ENCODE assay signal across 17 mouse cellular contexts in genomic region chr3:96496216-96496615, GRCm38 (mm10). TPM values are rescaled to one million over a fixed set of nuclear protein-coding genes. Genes with fewer than 3 reads are reported as not detected.
A peak's percentile ranks its signal among the peaks of the same experiment; 100 is the strongest.
DNase-seq lines count a peak whose midpoint lies in the region; ATAC-seq and TF ChIP-seq lines count a peak whose summit lies in the region.
"Had no signal": no experiment of that assay in that cellular context is flagged by ENCODE, and none has a peak within 500 bp of the region (broad histone marks: within the 10 kb centered on the region; RNA-seq: fewer than 3 reads in every experiment).

No protein-coding gene starts in this region.

- no peaks in the 10 kb centered on the region for H3K36me3 ChIP-seq in stomach, embryonic 15.5 days
- no peaks in the 10 kb centered on the region for H3K36me3 ChIP-seq in stomach, postnatal 0 days (ENCODE audit: control insufficient read depth, insufficient read depth, low read length)
- no peaks in the 10 kb centered on the region for H3K36me3 ChIP-seq in limb, embryonic 12.5 days
- H3K36me3 ChIP-seq in neural tube, embryonic 15.5 days: no peaks in the 10 kb centered on the region
- H3K36me3 ChIP-seq: limb, embryonic 15.5 days had no signal

- no peak for TF ChIP-seq EP300 in stomach, postnatal 0 days (optimal IDR thresholded peaks at IDR 0.05)

- 68% methylated on average over 7 of the region's 7 CpGs for WGBS in stomach, embryonic 15.5 days
- WGBS in stomach, postnatal 0 days: 69% methylated on average over 7 of the region's 7 CpGs
- WGBS in limb, embryonic 12.5 days: 65% methylated on average over 7 of the region's 7 CpGs
- WGBS in neural tube, embryonic 15.5 days: 48% methylated on average over 7 of the region's 7 CpGs
- 66% methylated on average over 7 of the region's 7 CpGs for WGBS in lung, adult 2 months

- peaks cover 8% of the 10 kb centered on the region; the same call in 1 of the 2 replicates for H3K4me1 ChIP-seq in stomach, embryonic 15.5 days
- no peaks in the 10 kb centered on the region for H3K4me1 ChIP-seq in stomach, postnatal 0 days (replicated peaks; ENCODE audit: control insufficient read depth, insufficient read depth)
- no peaks in the 10 kb centered on the region for H3K4me1 ChIP-seq in limb, embryonic 12.5 days (replicated peaks)
- peaks cover 21% of the 10 kb centered on the region for H3K4me1 ChIP-seq in neural tube, embryonic 15.5 days
- no peaks in the 10 kb centered on the region for H3K4me1 ChIP-seq in lung, adult 2 months (ENCODE audit: control insufficient read depth, insufficient read depth, low read length)

- no peaks in the 10 kb centered on the region for H3K9me3 ChIP-seq in stomach, embryonic 15.5 days
- H3K9me3 ChIP-seq in stomach, postnatal 0 days (ENCODE audit: control insufficient read depth, low read length): no peaks in the 10 kb centered on the region
- no peaks in the 10 kb centered on the region for H3K9me3 ChIP-seq in limb, embryonic 12.5 days
- no peaks in the 10 kb centered on the region for H3K9me3 ChIP-seq in neural tube, embryonic 15.5 days (replicated peaks)
- H3K9me3 ChIP-seq: limb, embryonic 15.5 days had no signal

- no peak overlapping the region for H3K27ac ChIP-seq in stomach, embryonic 15.5 days
- H3K27ac ChIP-seq in stomach, postnatal 0 days (replicated peaks): no peak overlapping the region
- no peak overlapping the region for H3K27ac ChIP-seq in limb, embryonic 12.5 days
- H3K27ac ChIP-seq in neural tube, embryonic 15.5 days (replicated peaks): no peak overlapping the region
- H3K27ac ChIP-seq: limb, embryonic 15.5 days had no signal

- H3K27me3 ChIP-seq in stomach, embryonic 15.5 days (replicated peaks): no peaks in the 10 kb centered on the region
- no peaks in the 10 kb centered on the region for H3K27me3 ChIP-seq in stomach, postnatal 0 days (ENCODE audit: control insufficient read depth, insufficient read depth, low read length)
- H3K27me3 ChIP-seq in limb, embryonic 12.5 days: no peaks in the 10 kb centered on the region
- H3K27me3 ChIP-seq in neural tube, embryonic 15.5 days (replicated peaks): no peaks in the 10 kb centered on the region
- H3K27me3 ChIP-seq: limb, embryonic 15.5 days had no signal

- no peak overlapping the region for H3K4me3 ChIP-seq in stomach, embryonic 15.5 days (replicated peaks)
- no peak overlapping the region for H3K4me3 ChIP-seq in stomach, postnatal 0 days (ENCODE audit: low read depth, low read length)
- H3K4me3 ChIP-seq in limb, embryonic 12.5 days (replicated peaks): no peak overlapping the region
- no peak overlapping the region for H3K4me3 ChIP-seq in neural tube, embryonic 15.5 days (replicated peaks)
- no peak overlapping the region for H3K4me3 ChIP-seq in lung, adult 2 months (replicated peaks; ENCODE audit: extremely low read depth, low read depth, low read length)

- no peak for TF ChIP-seq CTCF in stomach, postnatal 0 days (IDR thresholded peaks at IDR 0.05; ENCODE audit: low read depth)
- no peak for TF ChIP-seq CTCF in lung, adult 2 months (IDR thresholded peaks at IDR 0.05; ENCODE audit: insufficient read depth, low read length)

- no peak for ATAC-seq in stomach, embryonic 15.5 days (ENCODE audit: insufficient read depth, low FRiP score, low read depth)
- no peak for ATAC-seq in stomach, postnatal 0 days (ENCODE audit: low FRiP score, low TSS enrichment)
- ATAC-seq in limb, embryonic 12.5 days (ENCODE audit: insufficient number of reproducible peaks, insufficient read depth, low FRiP score, low TSS enrichment, low read depth): no peak
- ATAC-seq in neural tube, embryonic 15.5 days (ENCODE audit: low FRiP score): no peak

- H3K4me2 ChIP-seq in stomach, embryonic 15.5 days: peak overlapping the region; percentile 90; the same call in 1 of the 2 replicates
- H3K4me2 ChIP-seq in stomach, postnatal 0 days (replicated peaks; ENCODE audit: low read depth): no peak overlapping the region
- H3K4me2 ChIP-seq in limb, embryonic 12.5 days: 0 out of 2 replicates have a peak overlapping the region, but pooled peaks have one; percentile 70
- H3K4me2 ChIP-seq in neural tube, embryonic 15.5 days: peak overlapping the region; percentile 92

- no peak for TF ChIP-seq POLR2A in lung, adult 2 months (IDR thresholded peaks at IDR 0.05; ENCODE audit: borderline replicate concordance, extremely low read depth, low read depth, low read length)

- peak; percentile 4 for DNase-seq in heart, postnatal 4 days
- DNase-seq in heart, adult 9 months (ENCODE audit: low spot score in 2 of 2): no peak
- DNase-seq in stomach, postnatal 0 days (ENCODE audit: low spot score): no peak
- DNase-seq in lung, postnatal 25 days (ENCODE audit: low spot score): no peak
- DNase-seq in lung, adult 2 months: no peak
- DNase-seq: adrenal gland, postnatal 10 days; cerebellum, adult 11 months; spleen, adult 18-20 months; thymus, postnatal 25 days had no signal

- H3K9ac ChIP-seq in stomach, embryonic 15.5 days: no peak overlapping the region
- H3K9ac ChIP-seq in stomach, postnatal 0 days (ENCODE audit: low read length): no peak overlapping the region
- H3K9ac ChIP-seq in limb, embryonic 12.5 days (replicated peaks): no peak overlapping the region
- H3K9ac ChIP-seq in neural tube, embryonic 15.5 days (replicated peaks): no peak overlapping the region
- H3K9ac ChIP-seq: limb, embryonic 15.5 days had no signal

RNA-seq across cellular contexts. Expression of gene Hfe2, which starts 28.8 kb away (rescaled TPM):
- total RNA-seq in heart, postnatal 4 days (2021): 10 to 100 TPM; 95.6 to 97.0 TPM
- 0.72 and 0.78 TPM in 2 replicates for polyA plus RNA-seq in stomach, embryonic 15.5 days (2015; fragmentation: Nextera tagmentation; extraction: Ambion mirVana)
- 0.10 and 0.28 TPM in 2 replicates for polyA plus RNA-seq in stomach, postnatal 0 days (2015; fragmentation: Nextera tagmentation; extraction: Ambion mirVana)
- polyA plus RNA-seq in limb, embryonic 12.5 days (2016; fragmentation: Nextera tagmentation; extraction: Ambion mirVana): 7.8 and 8.5 TPM in 2 replicates
- polyA plus RNA-seq in neural tube, embryonic 15.5 days (2015; fragmentation: Nextera tagmentation; extraction: Ambion mirVana): 2.4 and 3.0 TPM in 2 replicates
- polyA plus RNA-seq in lung, adult 2 months (2012; rRNA removed): 4.6 and 13.8 TPM in 2 replicates
- total RNA-seq: granulocyte monocyte progenitor cell, adult 5-6 weeks had no signal

RNA-seq across cellular contexts. Expression of gene BC107364, which starts 44.1 kb away (rescaled TPM):
- total RNA-seq in heart, postnatal 4 days (2021): under 1 TPM in 1 of 2 experiments, not detected in 1; 0.50 TPM
- polyA plus RNA-seq in stomach, embryonic 15.5 days (2015; fragmentation: Nextera tagmentation; extraction: Ambion mirVana): 0.28 and 0.37 TPM in 2 replicates
- polyA plus RNA-seq in stomach, postnatal 0 days (2015; fragmentation: Nextera tagmentation; extraction: Ambion mirVana): 0.18 and 0.36 TPM in 2 replicates
- polyA plus RNA-seq in limb, embryonic 12.5 days (2016; fragmentation: Nextera tagmentation; extraction: Ambion mirVana): not detected in 2 replicates
- polyA plus RNA-seq in neural tube, embryonic 15.5 days (2015; fragmentation: Nextera tagmentation; extraction: Ambion mirVana): not detected in 2 replicates
- polyA plus RNA-seq in lung, adult 2 months (2012; rRNA removed): not detected in 2 replicates
- total RNA-seq: adrenal gland, postnatal 10 days; ES-E14; granulocyte monocyte progenitor cell, adult 5-6 weeks had no signal
- polyA plus RNA-seq: large intestine, adult 2 months; neural tube, embryonic 14.5 days had no signal
